In genomic region chr14:26595167-26595566, GRCm38 (mm10) we compare ENCODE assay signal across 20 mouse cellular contexts. TPM values are rescaled to one million over a fixed set of nuclear protein-coding genes. Genes with fewer than 3 reads are reported as not detected.
DNase-seq lines count a peak whose midpoint lies in the region; ATAC-seq and TF ChIP-seq lines count a peak whose summit lies in the region.
"Had no signal": no experiment of that assay in that cellular context is flagged by ENCODE, and none has a peak within 500 bp of the region (broad histone marks: within the 10 kb centered on the region; RNA-seq: fewer than 3 reads in every experiment).

No protein-coding gene starts in this region.

- DNase-seq in MEL (ENCODE audit: low read depth, low spot score) = peak; percentile 79
- DNase-seq in c-Kit-positive CD71-positive TER-119-negative erythroid progenitor cells, embryonic 14.5 days (ENCODE audit: low read depth) = peak; percentile 54
- peak; percentile 51 for DNase-seq in liver, embryonic 11.5 days (ENCODE audit: low spot score)
- no peak for DNase-seq in hindbrain, postnatal 0 days (ENCODE audit: low spot score)
- DNase-seq in adrenal gland, postnatal 14 days = no peak
- no peak for DNase-seq in left cerebral cortex, postnatal 36 days (ENCODE audit: low spot score in 2 of 2)
- DNase-seq: cerebellum, adult 8-10 months; gastrocnemius, postnatal 25 days; right cerebral cortex, postnatal 14 days; thymus, adult 2 months had no signal

- peak overlapping the region; percentile 28 for H3K4me2 ChIP-seq in liver, embryonic 11.5 days
- H3K4me2 ChIP-seq in hindbrain, postnatal 0 days (ENCODE audit: low read depth, low read length) = no peak overlapping the region
- H3K4me2 ChIP-seq: forebrain, embryonic 15.5 days; hindbrain, embryonic 12.5 days; intestine, embryonic 15.5 days; kidney, embryonic 15.5 days; limb, embryonic 13.5 days; midbrain, embryonic 15.5 days; neural tube, embryonic 15.5 days; stomach, embryonic 15.5 days had no signal

- 48% methylated on average over 7 of the region's 7 CpGs for WGBS in liver, embryonic 11.5 days
- 95% methylated on average over 7 of the region's 7 CpGs for WGBS in hindbrain, postnatal 0 days

- no peaks in the 10 kb centered on the region for H3K27me3 ChIP-seq in MEL (ENCODE audit: control insufficient read depth in 1 of 2, insufficient read depth in 2 of 2, low read length in 2 of 2)
- H3K27me3 ChIP-seq in liver, embryonic 11.5 days (replicated peaks; ENCODE audit: control insufficient read depth, insufficient read depth, low read length) = no peaks in the 10 kb centered on the region
- H3K27me3 ChIP-seq in hindbrain, postnatal 0 days (ENCODE audit: insufficient read depth, low read length) = no peaks in the 10 kb centered on the region
- H3K27me3 ChIP-seq: forebrain, embryonic 15.5 days; hindbrain, embryonic 12.5 days; intestine, embryonic 15.5 days; kidney, embryonic 15.5 days; limb, embryonic 13.5 days; midbrain, embryonic 15.5 days; neural tube, embryonic 15.5 days; stomach, embryonic 15.5 days had no signal

- intact Hi-C loops in left cerebral cortex, postnatal 36 days (cut with DNase I) = no loop called here

- peak; percentile 88 for ATAC-seq in liver, embryonic 11.5 days (replicated peaks; ENCODE audit: low FRiP score)
- peak; percentile 29 for ATAC-seq in megakaryocyte progenitor cell, adult 5-6 weeks (replicated peaks; ENCODE audit: poor library complexity)
- no peak for ATAC-seq in hindbrain, postnatal 0 days
- ATAC-seq: forebrain, embryonic 15.5 days; intestine, embryonic 15.5 days; midbrain, embryonic 15.5 days had no signal

- H3K4me1 ChIP-seq in MEL (ENCODE audit: control insufficient read depth in 1 of 2, insufficient read depth in 2 of 2, low read length in 2 of 2) = peaks cover 21 to 22% of the 10 kb centered on the region in 2 experiments
- H3K4me1 ChIP-seq in liver, embryonic 11.5 days (replicated peaks; ENCODE audit: control insufficient read depth, insufficient read depth, low read length) = peaks cover 16% of the 10 kb centered on the region
- H3K4me1 ChIP-seq in hindbrain, postnatal 0 days (ENCODE audit: insufficient read depth, low read length) = no peaks in the 10 kb centered on the region
- H3K4me1 ChIP-seq: forebrain, embryonic 15.5 days; hindbrain, embryonic 12.5 days; intestine, embryonic 15.5 days; kidney, embryonic 15.5 days; limb, embryonic 13.5 days; midbrain, embryonic 15.5 days; neural tube, embryonic 15.5 days; stomach, embryonic 15.5 days had no signal

- H3K27ac ChIP-seq in MEL (ENCODE audit: control insufficient read depth, low read depth, low read length) = peak overlapping the region; percentile 99
- H3K27ac ChIP-seq in liver, embryonic 11.5 days (ENCODE audit: low read depth, low read length) = peak overlapping the region; percentile 64
- H3K27ac ChIP-seq in hindbrain, postnatal 0 days = no peak overlapping the region
- H3K27ac ChIP-seq: forebrain, embryonic 15.5 days; hindbrain, embryonic 12.5 days; intestine, embryonic 15.5 days; limb, embryonic 13.5 days; macrophage; midbrain, embryonic 15.5 days; neural tube, embryonic 15.5 days; stomach, embryonic 15.5 days had no signal

- peaks cover 0 to 43% of the 10 kb centered on the region in 2 experiments; a peak in 3 of 4 replicates for H3K36me3 ChIP-seq in MEL (ENCODE audit: control insufficient read depth in 1 of 2, insufficient read depth in 2 of 2, low read length in 2 of 2)
- no peaks in the 10 kb centered on the region for H3K36me3 ChIP-seq in liver, embryonic 11.5 days (ENCODE audit: control insufficient read depth, insufficient read depth, low read length)
- H3K36me3 ChIP-seq in hindbrain, postnatal 0 days (ENCODE audit: insufficient read depth, low read length) = peaks cover 9% of the 10 kb centered on the region

- TF ChIP-seq EP300 in MEL (IDR thresholded peaks at IDR 0.05; ENCODE audit: low read depth in 1 of 2, low read length in 2 of 2) = peak in 1 of 2 experiments; percentile 53; a peak in 2 of 4 replicates

- TF ChIP-seq RAD21 in MEL (IDR thresholded peaks at IDR 0.05; ENCODE audit: low read depth, low read length) = no peak

- H3K9ac ChIP-seq in MEL (ENCODE audit: control insufficient read depth, low read depth, low read length, poor library complexity, severe bottlenecking) = peak overlapping the region; percentile 30
- H3K9ac ChIP-seq in liver, embryonic 11.5 days (ENCODE audit: low read depth, low read length) = 0 out of 2 replicates have a peak overlapping the region, but pooled peaks have one; percentile 14
- no peak overlapping the region for H3K9ac ChIP-seq in hindbrain, postnatal 0 days (replicated peaks; ENCODE audit: low read length)
- H3K9ac ChIP-seq: forebrain, embryonic 15.5 days; hindbrain, embryonic 12.5 days; intestine, embryonic 15.5 days; kidney, embryonic 15.5 days; limb, embryonic 13.5 days; midbrain, embryonic 15.5 days; neural tube, embryonic 15.5 days; stomach, embryonic 15.5 days had no signal

- H3K9me3 ChIP-seq in MEL (replicated peaks; ENCODE audit: insufficient read depth, low read length) = no peaks in the 10 kb centered on the region
- H3K9me3 ChIP-seq in liver, embryonic 11.5 days (ENCODE audit: control insufficient read depth, low read length) = no peaks in the 10 kb centered on the region
- 0 out of 2 replicates have a peak, but pooled peaks cover 2% of the 10 kb centered on the region for H3K9me3 ChIP-seq in hindbrain, postnatal 0 days (ENCODE audit: low read length)
- H3K9me3 ChIP-seq: forebrain, embryonic 15.5 days; hindbrain, embryonic 12.5 days; kidney, embryonic 15.5 days; midbrain, embryonic 15.5 days; neural tube, embryonic 15.5 days; stomach, embryonic 15.5 days had no signal

- no peaks in the 10 kb centered on the region; the same call in 1 of the 2 replicates for H3K79me2 ChIP-seq in MEL (ENCODE audit: control insufficient read depth, insufficient read depth, low read length, poor library complexity)

- peak in 1 of 2 experiments; percentile 31; a peak in 1 of 4 replicates for TF ChIP-seq POLR2A in MEL (IDR thresholded peaks at IDR 0.05; ENCODE audit: control insufficient read depth in 1 of 2, insufficient read depth in 1 of 2, low read depth in 1 of 2, low read length in 2 of 2, poor library complexity in 1 of 2)

- peak overlapping the region; percentile 34 to 37 for H3K4me3 ChIP-seq in MEL (ENCODE audit: control insufficient read depth in 1 of 2, insufficient read depth in 1 of 2, low read depth in 2 of 2, low read length in 2 of 2)
- H3K4me3 ChIP-seq in liver, embryonic 11.5 days (ENCODE audit: low read depth, low read length) = 0 out of 2 replicates have a peak overlapping the region, but pooled peaks have one; percentile 8
- no peak overlapping the region for H3K4me3 ChIP-seq in hindbrain, postnatal 0 days (ENCODE audit: low read length)
- H3K4me3 ChIP-seq: forebrain, embryonic 15.5 days; hindbrain, embryonic 12.5 days; intestine, embryonic 15.5 days; kidney, embryonic 15.5 days; limb, embryonic 13.5 days; midbrain, embryonic 15.5 days; neural tube, embryonic 15.5 days; stomach, embryonic 15.5 days had no signal

- TF ChIP-seq CTCF in MEL (IDR thresholded peaks at IDR 0.05 in 2 of 3, conservative IDR thresholded peaks at IDR 0.05 in 1 of 3; ENCODE audit: control insufficient read depth in 1 of 3, insufficient read depth in 1 of 3, low read depth in 2 of 3, low read length in 3 of 3, poor library complexity in 1 of 3, severe bottlenecking in 1 of 3) = no peak
- TF ChIP-seq CTCF in hindbrain, postnatal 0 days (IDR thresholded peaks at IDR 0.05; ENCODE audit: low read depth) = no peak

TF ChIP-seq in MEL, 35 proteins besides CTCF, POLR2A, EP300 and RAD21 (continues in another document):
- TF ChIP-seq ZNF384 (IDR thresholded peaks at IDR 0.05; ENCODE audit: low read depth, low read length) (no peak), USF2 (IDR thresholded peaks at IDR 0.05; ENCODE audit: borderline replicate concordance in 1 of 2, insufficient read depth in 1 of 2, low read depth in 1 of 2, low read length in 2 of 2) (no peak), ZKSCAN1 (IDR thresholded peaks at IDR 0.05; ENCODE audit: low read depth, low read length) (no peak), MAZ (IDR thresholded peaks at IDR 0.05; ENCODE audit: low read depth, low read length) (no peak), ZC3H11A (IDR thresholded peaks at IDR 0.05; ENCODE audit: low read depth, low read length) (no peak), NELFE (IDR thresholded peaks at IDR 0.05; ENCODE audit: low read depth, low read length) (no peak), ZMIZ1 (IDR thresholded peaks at IDR 0.05; ENCODE audit: low read depth, low read length) (no peak), MYC (IDR thresholded peaks at IDR 0.05; ENCODE audit: low read depth, low read length) (no peak), POLR2AphosphoS2 (IDR thresholded peaks at IDR 0.05; ENCODE audit: low read length) (no peak), CHD1 (IDR thresholded peaks at IDR 0.05; ENCODE audit: low read depth, low read length) (no peak), TCF12 (IDR thresholded peaks at IDR 0.05; ENCODE audit: low read depth, low read length) (peak; percentile 53), ETS1 (IDR thresholded peaks at IDR 0.05; ENCODE audit: low read depth, low read length) (0 out of 2 replicates have a peak, but pooled peaks have one; percentile 25), TBP (IDR thresholded peaks at IDR 0.05; ENCODE audit: low read depth, low read length) (no peak)

RNA-seq across cellular contexts. Expression of gene Dennd6a, which starts 21.5 kb away (rescaled TPM):
- 13.1 and 14.6 TPM in 2 replicates for total RNA-seq in MEL (2012; rRNA removed)
- polyA plus RNA-seq in MEL (2012; ENCODE audit: insufficient read depth in 1 of 2, insufficient read length in 2 of 2, low read depth in 1 of 2, low replicate concordance in 2 of 2, missing spikeins in 1 of 2) = 10 to 100 TPM; 13.6 to 40.0 TPM
- polyA plus RNA-seq in liver, embryonic 11.5 days (2014; fragmentation: Nextera tagmentation; extraction: Ambion mirVana) = 24.8 and 27.8 TPM in 2 replicates
- total RNA-seq in megakaryocyte progenitor cell, adult 5-6 weeks (2015) = 29.1 and 32.3 TPM in 2 replicates
- 22.0 and 25.1 TPM in 2 replicates for total RNA-seq in megakaryocyte progenitor cell, adult 5-6 weeks (2017)
- total RNA-seq in hindbrain, postnatal 0 days (2014; rRNA removed) = 23.8 and 33.8 TPM in 2 replicates
- polyA plus RNA-seq in hindbrain, postnatal 0 days (2015; fragmentation: Nextera tagmentation; extraction: Ambion mirVana) = 13.7 and 14.9 TPM in 2 replicates
- 32.5 and 37.0 TPM in 2 replicates for total RNA-seq in adrenal gland, postnatal 14 days (2021)
- total RNA-seq in left cerebral cortex, postnatal 36 days (2021) = 10 to 100 TPM; 23.6 to 26.7 TPM

RNA-seq across cellular contexts. Expression of gene Arf4, which starts 42.7 kb away (rescaled TPM):
- 50.9 and 51.5 TPM in 2 replicates for total RNA-seq in MEL (2012; rRNA removed)
- 10 to 100 TPM in 1 of 2 experiments, not detected in 1; 87.6 TPM for polyA plus RNA-seq in MEL (2012; ENCODE audit: insufficient read depth in 1 of 2, insufficient read length in 2 of 2, low read depth in 1 of 2, low replicate concordance in 2 of 2, missing spikeins in 1 of 2)
- 347 and 363 TPM in 2 replicates for polyA plus RNA-seq in liver, embryonic 11.5 days (2014; fragmentation: Nextera tagmentation; extraction: Ambion mirVana)
- total RNA-seq in megakaryocyte progenitor cell, adult 5-6 weeks (2015) = 361 and 398 TPM in 2 replicates
- 88.2 and 105 TPM in 2 replicates for total RNA-seq in megakaryocyte progenitor cell, adult 5-6 weeks (2017)
- 111 and 119 TPM in 2 replicates for total RNA-seq in hindbrain, postnatal 0 days (2014; rRNA removed)
- polyA plus RNA-seq in hindbrain, postnatal 0 days (2015; fragmentation: Nextera tagmentation; extraction: Ambion mirVana) = 385 and 395 TPM in 2 replicates
- 190 and 198 TPM in 2 replicates for total RNA-seq in adrenal gland, postnatal 14 days (2021)
- 100 to 1,000 TPM; 108 TPM for total RNA-seq in left cerebral cortex, postnatal 36 days (2021)

Comparison
In these comparisons a context has a peak if more than half of its experiments do, and no peak if none do; other contexts are left out.
1. DNase-seq: peak in MEL (single experiment), c-Kit-positive CD71-positive TER-119-negative erythroid progenitor cells, embryonic 14.5 days (single experiment) and liver, embryonic 11.5 days (single experiment); none in hindbrain, postnatal 0 days (single experiment), adrenal gland, postnatal 14 days (single experiment) and left cerebral cortex, postnatal 36 days (0 of 2).